Mouse (Mus musculus): Measurements from ENCODE around the gene Tle4.

- TF ChIP-seq CEBPB (IDR thresholded peaks at IDR 0.05; ENCODE audit: insufficient read depth, poor library complexity, severe bottlenecking) = no peak
- TF ChIP-seq MAX (IDR thresholded peaks at IDR 0.05; ENCODE audit: low read depth) = no peak
- no peak for TF ChIP-seq SRF (IDR thresholded peaks at IDR 0.05; ENCODE audit: control insufficient read depth, insufficient read length, low read depth)
- TF ChIP-seq TCF12 (IDR thresholded peaks at IDR 0.05; ENCODE audit: insufficient read depth, poor library complexity, severe bottlenecking) = no peak
- TF ChIP-seq POLR2A (IDR thresholded peaks at IDR 0.05; ENCODE audit: insufficient read length, low read depth) = no peak
- TF ChIP-seq E2F4 (IDR thresholded peaks at IDR 0.05; ENCODE audit: insufficient read depth) = no peak
Observed at GRCm38 (mm10) chr19:14447474-14447873, 150.4 kb downstream of the Tle4 start.

Measured in myocyte (in vitro differentiated cells).